Mouse (Mus musculus) B cell, adult 62 days (primary cell): Measurements from ENCODE around the gene Ehbp1l1. TPM values are rescaled to one million over a fixed set of nuclear protein-coding genes. Genes with fewer than 3 reads are reported as not detected.

Source experiments
- total RNA-seq: library from RNA; stranded (reverse); gene quantifications from 4 replicates; pipeline ENCODE4 v1.2.4, GENCODE M21; 2023

The Ehbp1l1 gene
- total RNA-seq = 50.4 to 54.6 TPM (median 51.6 TPM) in 4 replicates

DNA sequence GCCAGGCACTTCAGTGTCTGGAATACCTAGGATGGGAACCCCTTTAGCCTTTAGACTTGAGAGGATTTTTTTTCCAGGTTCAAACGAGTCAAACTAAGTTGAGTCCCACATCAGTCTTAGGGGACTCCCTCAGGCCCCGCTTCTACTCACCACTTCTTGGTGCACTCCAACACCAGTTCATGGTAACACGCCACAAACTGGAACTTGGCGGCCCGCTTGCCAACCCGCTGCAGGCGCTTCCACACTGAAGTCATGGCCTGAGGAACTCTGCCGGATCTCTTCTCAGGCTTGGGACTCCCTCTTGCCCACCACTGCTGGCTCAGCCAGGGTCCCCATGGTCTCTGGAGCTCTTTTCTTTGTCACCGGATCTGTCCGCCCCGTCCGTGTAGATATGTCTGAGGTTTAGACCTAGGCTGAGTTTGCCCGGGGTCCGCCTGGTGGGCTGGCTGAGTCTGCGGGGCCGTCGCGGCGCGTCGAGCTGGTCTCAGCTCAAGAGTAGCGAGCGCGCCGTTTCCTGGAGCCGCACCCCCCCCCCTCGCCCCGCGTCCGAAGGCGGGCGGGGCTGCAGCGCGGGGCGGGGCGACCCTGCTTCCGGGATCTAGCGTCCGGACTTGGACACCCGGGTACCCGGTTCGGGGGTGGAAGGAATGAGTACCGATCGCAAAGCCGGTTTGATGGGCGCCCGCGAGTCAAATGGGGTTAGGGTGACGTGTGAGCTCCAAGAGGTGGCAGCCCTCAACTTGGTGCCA lies at the start of gene Ehbp1l1:
TSS of gene Ehbp1l1 (minus strand) at position 551 of the 749 bp plus-strand sequence.

DNA sequence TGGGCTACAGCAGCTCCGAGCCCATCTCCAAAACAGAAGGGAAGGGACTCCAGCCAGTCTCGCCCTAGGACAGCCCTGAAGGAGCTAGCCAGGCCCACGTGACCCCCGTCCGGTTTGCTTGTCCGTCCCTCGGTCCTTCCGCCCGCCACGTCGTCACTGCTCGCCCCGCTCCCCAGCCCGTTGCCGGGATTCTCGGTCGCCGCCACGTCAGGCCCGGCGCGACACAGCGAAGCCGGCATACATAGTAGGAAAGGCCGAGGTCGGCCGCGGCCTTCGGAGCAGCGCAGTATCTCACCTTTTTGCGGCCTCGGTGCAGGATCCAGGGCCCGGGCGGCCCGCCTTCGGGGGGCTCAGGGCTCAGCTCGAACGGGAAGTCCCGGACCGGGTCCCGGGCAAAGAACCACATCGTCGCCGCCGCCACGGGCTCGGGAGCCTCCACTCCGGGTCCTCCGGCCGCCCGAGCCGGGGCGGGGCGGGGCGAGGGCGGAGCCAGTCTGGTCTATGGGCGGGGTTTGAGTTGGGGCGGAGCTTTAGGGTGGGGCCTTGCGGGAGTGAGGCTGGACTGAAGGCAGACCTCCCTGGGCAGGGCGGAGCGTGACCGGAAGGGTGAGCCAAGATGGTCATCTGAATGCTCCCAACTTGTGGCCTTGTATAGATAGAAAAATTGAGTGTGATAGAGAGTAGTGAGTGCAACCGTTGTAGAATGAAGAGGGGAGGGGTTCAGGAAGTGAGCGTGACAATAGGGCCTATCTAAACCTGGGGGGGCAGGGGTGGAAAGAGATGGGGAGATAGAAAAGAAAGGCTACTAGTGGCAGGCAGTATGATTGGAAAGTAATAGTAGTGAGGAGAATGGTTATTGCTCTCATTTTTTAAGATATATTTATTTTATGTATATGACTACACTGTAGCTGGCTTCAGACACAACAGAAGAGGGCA lies 45.1 kb upstream of the Ehbp1l1 start, which contains the start of gene Scyl1:
TSS of gene Scyl1 (minus strand) at position 495 of the 936 bp plus-strand sequence.

DNA sequence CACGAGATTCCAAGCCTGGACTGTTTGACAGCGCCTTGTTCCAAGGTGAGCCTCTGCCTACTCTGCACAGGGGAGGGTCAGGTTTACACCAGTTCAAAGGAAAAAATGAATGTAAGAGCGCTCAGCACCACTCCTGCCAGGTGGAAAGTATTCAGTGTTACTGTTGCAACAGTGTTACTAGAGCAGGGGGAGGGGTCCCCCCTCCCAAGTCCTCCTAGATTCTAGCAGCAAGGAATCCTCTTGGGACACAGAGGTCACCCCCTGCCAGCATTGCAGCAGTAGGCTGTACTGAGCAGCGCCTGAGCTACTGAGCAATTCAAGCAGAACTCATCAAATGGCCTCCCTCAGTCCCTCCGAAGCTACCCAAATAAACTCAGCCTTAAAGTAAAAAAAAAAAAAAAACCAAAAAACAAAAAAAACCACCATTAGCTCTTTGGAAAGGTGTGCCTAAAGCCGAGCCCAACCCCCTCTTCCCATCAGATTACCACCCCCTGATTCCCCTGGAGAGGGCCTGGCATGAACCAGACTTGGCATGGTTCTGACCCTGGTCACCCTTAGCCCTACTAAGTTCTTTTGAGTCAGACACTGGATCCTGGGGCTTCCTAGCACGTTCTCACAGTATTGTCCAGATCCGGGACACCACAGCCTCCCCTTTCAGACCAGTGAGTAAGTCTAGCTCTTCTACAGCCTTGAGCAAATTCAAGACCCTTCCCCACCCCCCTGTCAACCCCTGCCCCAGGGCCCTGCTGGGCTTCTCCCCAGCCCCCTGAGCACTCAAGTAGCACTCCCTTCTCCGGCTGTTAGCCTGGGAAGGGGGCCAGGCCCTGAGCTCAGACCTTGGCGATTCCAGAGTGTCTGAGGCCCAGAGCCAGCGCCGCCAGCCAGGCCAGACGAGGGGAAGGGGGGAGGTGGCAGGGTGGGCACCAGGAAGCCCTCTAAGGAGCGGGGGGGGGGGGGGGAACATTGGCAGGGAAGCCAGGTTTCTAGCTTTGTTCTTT lies 14.5 kb upstream of the Ehbp1l1 start, which contains the start of gene Ltbp3:
TSS of gene Ltbp3 (plus strand) at position 585 of the 998 bp plus-strand sequence.

DNA sequence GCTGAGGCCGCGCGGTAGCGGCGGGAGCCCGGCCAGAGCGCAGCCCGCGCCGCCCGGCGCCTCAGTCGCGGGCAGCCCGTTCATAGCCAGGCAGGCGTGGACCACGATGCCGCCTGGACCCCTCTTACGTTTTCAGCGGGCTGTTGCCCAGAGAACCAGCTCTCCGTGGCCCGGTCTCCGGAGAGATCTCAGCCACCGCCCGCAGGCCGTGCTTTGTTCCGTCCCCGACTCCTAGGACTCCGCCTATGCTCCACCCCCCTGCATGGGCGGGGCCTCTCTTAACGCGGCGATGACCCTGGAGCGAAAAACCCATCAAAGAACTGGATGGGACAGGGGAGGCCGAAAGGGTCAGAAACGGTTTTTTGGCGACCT lies 3.3 kb upstream of the Ehbp1l1 start, which contains the start of gene Fam89b:
TSS of gene Fam89b (minus strand) at position 210 of the 372 bp plus-strand sequence.

DNA sequence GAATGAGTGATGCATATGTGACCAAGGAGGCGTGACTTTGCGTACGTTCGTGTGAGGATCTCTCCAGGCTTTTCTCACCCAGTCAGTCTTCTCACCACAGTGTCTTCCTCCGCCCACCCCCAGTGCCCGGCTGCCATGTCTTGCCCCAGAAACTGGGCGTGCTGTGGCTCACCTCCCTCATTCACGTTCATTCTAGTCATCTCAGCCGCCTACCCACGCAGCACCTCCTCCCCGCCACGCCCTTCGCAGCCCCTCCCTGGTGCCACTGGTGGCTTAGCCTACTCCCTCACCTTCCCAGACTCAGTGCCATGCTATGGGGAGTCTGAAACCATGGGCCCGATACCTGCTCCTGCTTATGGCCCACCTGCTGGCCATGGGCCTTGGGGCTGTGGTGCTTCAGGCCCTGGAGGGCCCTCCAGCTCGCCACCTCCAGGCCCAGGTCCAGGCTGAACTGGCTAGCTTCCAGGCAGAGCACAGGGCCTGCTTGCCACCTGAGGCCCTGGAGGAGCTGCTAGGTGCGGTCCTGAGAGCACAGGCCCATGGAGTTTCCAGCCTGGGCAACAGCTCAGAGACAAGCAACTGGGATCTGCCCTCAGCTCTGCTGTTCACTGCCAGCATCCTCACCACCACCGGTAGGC lies 21.8 kb downstream of the Ehbp1l1 start, which contains the start of gene Kcnk7:
TSS of gene Kcnk7 (plus strand) at position 205 of the 638 bp plus-strand sequence.

DNA sequence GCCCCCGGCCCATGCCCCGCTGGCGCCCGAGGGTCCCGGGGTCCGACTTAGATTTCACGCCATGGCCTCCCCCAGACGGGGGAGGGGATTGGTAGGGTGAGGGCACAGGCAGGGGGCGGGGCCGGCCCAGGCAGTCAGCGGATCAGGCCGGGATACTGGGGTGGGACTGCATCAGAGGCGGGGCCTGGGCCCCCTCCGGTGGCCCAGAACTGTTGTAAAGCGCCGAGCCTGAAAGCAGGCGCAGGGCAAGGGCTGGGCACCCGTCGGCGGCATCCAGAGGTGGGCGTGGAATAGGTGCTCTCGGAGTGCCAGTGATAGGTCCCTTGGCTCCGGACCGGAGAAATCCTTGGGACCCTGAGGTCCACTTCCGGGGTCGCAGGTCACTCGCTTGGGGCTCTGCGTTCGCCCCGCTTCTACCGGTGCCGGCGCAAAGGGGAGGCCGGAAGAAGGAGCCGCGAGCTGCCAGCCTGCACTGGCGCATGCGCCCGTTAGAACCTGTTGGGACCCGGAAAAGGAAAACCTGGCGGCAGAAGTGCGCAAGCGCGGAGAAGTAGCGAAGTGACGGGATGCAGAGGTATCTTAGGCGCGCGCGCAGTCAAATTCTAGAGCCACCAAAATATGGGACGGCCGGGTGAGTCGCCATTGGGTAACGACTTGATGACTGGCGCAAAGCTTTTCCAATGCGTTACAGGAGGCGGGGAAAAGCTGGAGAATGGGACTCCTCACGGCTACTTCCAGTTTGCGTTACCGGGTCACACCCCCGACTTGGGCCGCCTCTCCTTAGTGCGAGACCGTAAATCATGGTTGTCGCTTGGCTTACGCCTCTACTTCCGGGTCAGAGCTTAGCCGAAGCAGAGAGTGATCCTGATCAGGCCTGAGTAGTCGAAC lies 37.7 kb downstream of the Ehbp1l1 start, which contains the start of the genes Map3k11 and Pcnx3:
TSS of gene Map3k11 (plus strand) at position 543 of the 888 bp plus-strand sequence.
TSS of gene Pcnx3 (minus strand) at position 709 of the 888 bp plus-strand sequence.

DNA sequence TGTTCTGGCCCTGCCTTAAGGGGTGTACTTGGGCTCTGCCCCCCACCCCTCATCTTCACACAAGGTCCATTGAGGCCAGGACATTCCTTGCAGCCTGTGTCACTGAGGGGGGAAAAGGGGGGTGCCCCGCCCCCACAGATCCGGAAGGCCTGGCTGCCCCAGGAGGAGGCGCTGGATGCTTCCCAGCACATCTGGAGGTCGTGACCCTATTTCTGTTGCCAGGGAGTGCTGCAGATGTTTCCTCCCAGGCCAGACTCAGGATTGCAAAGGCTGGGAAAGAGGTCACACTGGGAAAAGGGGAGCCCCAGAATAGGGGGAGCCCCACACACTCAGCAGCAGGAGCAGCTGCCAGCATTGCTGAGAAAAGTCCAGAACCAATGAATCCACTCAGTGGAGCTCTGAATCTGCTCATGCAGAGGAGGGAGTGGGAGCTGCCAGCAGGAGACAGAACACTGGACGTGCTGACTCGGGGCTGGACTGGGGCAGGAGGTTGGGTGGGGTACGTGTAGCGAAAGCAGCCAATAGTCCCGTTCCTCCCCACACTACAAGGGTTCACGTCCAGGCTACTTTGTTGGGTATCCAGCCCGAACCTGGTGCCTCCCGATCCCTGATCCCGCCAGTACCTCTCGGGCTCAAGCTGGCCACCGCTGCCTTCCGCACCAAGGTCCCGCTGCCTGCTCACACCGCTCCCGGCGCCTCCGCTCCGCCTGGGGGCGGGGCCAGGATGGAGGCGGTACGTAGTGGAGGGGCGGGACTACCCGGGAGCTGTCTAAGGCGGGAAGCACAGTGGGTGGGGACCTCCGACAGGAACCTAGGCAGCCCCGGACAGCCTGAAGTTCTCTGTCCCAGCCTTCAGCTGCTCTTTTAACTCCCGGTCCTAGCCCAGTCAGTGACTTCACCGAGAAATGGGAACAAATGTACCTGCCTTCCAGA lies 62.9 kb downstream of the Ehbp1l1 start, which contains the start of gene Sipa1:
TSS of gene Sipa1 (minus strand) at position 727 of the 933 bp plus-strand sequence.

Other genes with a start within 250 kb of the Ehbp1l1 start
- gene Mus81, start 237.9 kb downstream of the Ehbp1l1 start, total RNA-seq = 29.5 to 38.4 TPM (median 36.3 TPM) in 4 replicates
- 1,244 to 1,311 TPM (median 1,302 TPM) in 4 replicates for gene Cfl1, start 235.9 kb downstream of the Ehbp1l1 start, total RNA-seq
- gene 1700020D05Rik, start 222.5 kb downstream of the Ehbp1l1 start, total RNA-seq = 1.6 to 3.8 TPM (median 2.1 TPM) in 4 replicates
- 9.1 to 11.3 TPM (median 9.6 TPM) in 4 replicates for gene Snx32, start 215.8 kb downstream of the Ehbp1l1 start, total RNA-seq
- not detected in 4 replicates for gene Ovol1, start 165.7 kb downstream of the Ehbp1l1 start, total RNA-seq
- 15.4 to 17.9 TPM (median 15.7 TPM) in 4 replicates for gene Ap5b1, start 158.3 kb downstream of the Ehbp1l1 start, total RNA-seq
- gene Rnaseh2c, start 124.4 kb downstream of the Ehbp1l1 start, total RNA-seq = 75.8 to 104 TPM (median 94.4 TPM) in 4 replicates
- gene Kat5, start 116.1 kb downstream of the Ehbp1l1 start, total RNA-seq = 102 to 119 TPM (median 114 TPM) in 4 replicates
- 140 to 161 TPM (median 148 TPM) in 4 replicates for gene Rela, start 88.8 kb downstream of the Ehbp1l1 start, total RNA-seq
- gene Sipa1, start 62.6 kb downstream of the Ehbp1l1 start, total RNA-seq = 565 to 597 TPM (median 588 TPM) in 4 replicates
- gene Map3k11, start 37.6 kb downstream of the Ehbp1l1 start, total RNA-seq = 55.2 to 63.2 TPM (median 57.8 TPM) in 4 replicates
- gene Pcnx3, start 37.4 kb downstream of the Ehbp1l1 start, total RNA-seq = 193 to 226 TPM (median 206 TPM) in 4 replicates
- gene Kcnk7, start 21.9 kb downstream of the Ehbp1l1 start, total RNA-seq = not detected in 4 replicates
- 18.2 to 22.6 TPM (median 21.3 TPM) in 4 replicates for gene Fam89b, start 3.3 kb upstream of the Ehbp1l1 start, total RNA-seq
- gene Ltbp3, start 14.6 kb upstream of the Ehbp1l1 start, total RNA-seq = not detected in 4 replicates
- 78.0 to 85.4 TPM (median 79.7 TPM) in 4 replicates for gene Scyl1, start 45.1 kb upstream of the Ehbp1l1 start, total RNA-seq
- 33.0 to 43.6 TPM (median 39.5 TPM) in 4 replicates for gene Frmd8, start 149.0 kb upstream of the Ehbp1l1 start, total RNA-seq
- 17.1 to 24.8 TPM (median 22.9 TPM) in 4 replicates for gene Slc25a45, start 151.5 kb upstream of the Ehbp1l1 start, total RNA-seq
- 1.8 to 2.4 TPM (median 2.4 TPM) in 4 replicates for gene Tigd3, start 167.8 kb upstream of the Ehbp1l1 start, total RNA-seq
- 146 to 167 TPM (median 148 TPM) in 4 replicates for gene Dpf2, start 186.7 kb upstream of the Ehbp1l1 start, total RNA-seq
- 0.15 to 0.43 TPM (median 0.15 TPM) in 3 of 4 replicates, not detected in the other for gene Cdc42ep2, start 198.5 kb upstream of the Ehbp1l1 start, total RNA-seq
- gene Pola2, start 237.9 kb upstream of the Ehbp1l1 start, total RNA-seq = 70.0 to 82.8 TPM (median 72.2 TPM) in 4 replicates